Mouse (Mus musculus): Measurements from ENCODE around the gene D1Ertd622e. TPM values are rescaled to one million over a fixed set of nuclear protein-coding genes. Genes with fewer than 3 reads are reported as not detected.
"Not testable (repeated sequence)": the region's sequence is repeated elsewhere in the genome, so short reads cannot be mapped to it uniquely, and the experiment has no call there.

D1Ertd622e gene
- polyA plus RNA-seq, 1 experiment from 2014 or later: 61.2 TPM

GRCm38 (mm10) chr1:97580680-97581079, 81.2 kb downstream of the D1Ertd622e start:
- not testable (repeated sequence) for H3K9me3 ChIP-seq (replicated peaks; ENCODE audit: control insufficient read depth, low read length); DNase-seq (ENCODE audit: low spot score); H3K27ac ChIP-seq (ENCODE audit: low read depth, low read length); H3K4me2 ChIP-seq (ENCODE audit: low read length); H3K4me1 ChIP-seq (ENCODE audit: control insufficient read depth, insufficient read depth, low read length); ATAC-seq; H3K4me3 ChIP-seq (ENCODE audit: low read depth, low read length); H3K27me3 ChIP-seq (replicated peaks; ENCODE audit: control insufficient read depth, insufficient read depth, low read length); H3K36me3 ChIP-seq (ENCODE audit: control insufficient read depth, insufficient read depth, low read length); H3K9ac ChIP-seq (ENCODE audit: low read length)

- DNase-seq (ENCODE audit: low spot score) (no peak), ATAC-seq (no peak)
- Histone ChIP-seq H3K36me3 (ENCODE audit: control insufficient read depth, insufficient read depth, low read length) (no peaks in the 10 kb centered on the region), H3K4me2 (ENCODE audit: low read length) (no peak overlapping the region), H3K9ac (ENCODE audit: low read length) (no peak overlapping the region), H3K9me3 (replicated peaks; ENCODE audit: control insufficient read depth, low read length) (no peaks in the 10 kb centered on the region), H3K27me3 (replicated peaks; ENCODE audit: control insufficient read depth, insufficient read depth, low read length) (no peaks in the 10 kb centered on the region), H3K4me3 (ENCODE audit: low read depth, low read length) (no peak overlapping the region), H3K4me1 (ENCODE audit: control insufficient read depth, insufficient read depth, low read length) (no peaks in the 10 kb centered on the region), H3K27ac (ENCODE audit: low read depth, low read length) (no peak overlapping the region)
- 80% methylated on average over 3 of the region's 3 CpGs for WGBS
Measured at GRCm38 (mm10) chr1:97580270-97580669, 81.6 kb downstream of the D1Ertd622e start.

GRCm38 (mm10) chr1:97578025-97578417, 83.9 kb downstream of the D1Ertd622e start:
- no peaks in the 10 kb centered on the region for H3K27me3 ChIP-seq (replicated peaks; ENCODE audit: control insufficient read depth, insufficient read depth, low read length)
- 85% methylated on average over 3 of the region's 3 CpGs for WGBS
- H3K36me3 ChIP-seq (ENCODE audit: control insufficient read depth, insufficient read depth, low read length): no peaks in the 10 kb centered on the region
- H3K9ac ChIP-seq (ENCODE audit: low read length): no peak overlapping the region
- no peaks in the 10 kb centered on the region for H3K9me3 ChIP-seq (replicated peaks; ENCODE audit: control insufficient read depth, low read length)
- ATAC-seq (no peak), DNase-seq (ENCODE audit: low spot score) (no peak)
- no peak overlapping the region for H3K4me2 ChIP-seq (ENCODE audit: low read length)
- H3K4me1 ChIP-seq (ENCODE audit: control insufficient read depth, insufficient read depth, low read length): no peaks in the 10 kb centered on the region
- no peak overlapping the region for H3K4me3 ChIP-seq (ENCODE audit: low read depth, low read length)
- no peak overlapping the region for H3K27ac ChIP-seq (ENCODE audit: low read depth, low read length)

GRCm38 (mm10) chr1:97577062-97578024, 84.5 kb downstream of the D1Ertd622e start:
- H3K4me3 ChIP-seq (ENCODE audit: low read depth, low read length): no peak overlapping the region
- H3K4me2 ChIP-seq (ENCODE audit: low read length): no peak overlapping the region
- no peaks in the 10 kb centered on the region for H3K4me1 ChIP-seq (ENCODE audit: control insufficient read depth, insufficient read depth, low read length)
- H3K27me3 ChIP-seq (replicated peaks; ENCODE audit: control insufficient read depth, insufficient read depth, low read length): no peaks in the 10 kb centered on the region
- 90% methylated on average over 2 of the region's 2 CpGs for WGBS
- H3K9me3 ChIP-seq (replicated peaks; ENCODE audit: control insufficient read depth, low read length): no peaks in the 10 kb centered on the region
- ATAC-seq: no peak
- no peak overlapping the region for H3K9ac ChIP-seq (ENCODE audit: low read length)
- DNase-seq (ENCODE audit: low spot score): no peak
- no peaks in the 10 kb centered on the region for H3K36me3 ChIP-seq (ENCODE audit: control insufficient read depth, insufficient read depth, low read length)
- H3K27ac ChIP-seq (ENCODE audit: low read depth, low read length): no peak overlapping the region

- H3K36me3 ChIP-seq (ENCODE audit: control insufficient read depth, insufficient read depth, low read length): no peaks in the 10 kb centered on the region
- WGBS: 93% methylated on average over 3 of the region's 3 CpGs
- no peak overlapping the region for H3K27ac ChIP-seq (ENCODE audit: low read depth, low read length)
- no peak for DNase-seq (ENCODE audit: low spot score)
- H3K27me3 ChIP-seq (replicated peaks; ENCODE audit: control insufficient read depth, insufficient read depth, low read length): no peaks in the 10 kb centered on the region
- H3K4me3 ChIP-seq (ENCODE audit: low read depth, low read length): no peak overlapping the region
- ATAC-seq: no peak
- no peak overlapping the region for H3K9ac ChIP-seq (ENCODE audit: low read length)
- no peak overlapping the region for H3K4me2 ChIP-seq (ENCODE audit: low read length)
- H3K4me1 ChIP-seq (ENCODE audit: control insufficient read depth, insufficient read depth, low read length): no peaks in the 10 kb centered on the region
- no peaks in the 10 kb centered on the region for H3K9me3 ChIP-seq (replicated peaks; ENCODE audit: control insufficient read depth, low read length)
Measured at GRCm38 (mm10) chr1:97576576-97576975, 85.3 kb downstream of the D1Ertd622e start.

- DNase-seq (ENCODE audit: low spot score) (peak; percentile 51), ATAC-seq (peak; percentile 67)
- H3K4me3 ChIP-seq (ENCODE audit: low read depth, low read length): no peak overlapping the region
- 35% methylated on average over 9 of the region's 9 CpGs for WGBS
- H3K9ac ChIP-seq (ENCODE audit: low read length): no peak overlapping the region
- H3K27me3 ChIP-seq (replicated peaks; ENCODE audit: control insufficient read depth, insufficient read depth, low read length): no peaks in the 10 kb centered on the region
- no peaks in the 10 kb centered on the region for H3K36me3 ChIP-seq (ENCODE audit: control insufficient read depth, insufficient read depth, low read length)
- no peak overlapping the region for H3K27ac ChIP-seq (ENCODE audit: low read depth, low read length)
- H3K9me3 ChIP-seq (replicated peaks; ENCODE audit: control insufficient read depth, low read length): no peaks in the 10 kb centered on the region
- H3K4me1 ChIP-seq (ENCODE audit: control insufficient read depth, insufficient read depth, low read length): no peaks in the 10 kb centered on the region
- no peak overlapping the region for H3K4me2 ChIP-seq (ENCODE audit: low read length)
Measured at GRCm38 (mm10) chr1:97570814-97571213, 91.1 kb downstream of the D1Ertd622e start.

- Histone ChIP-seq H3K27ac (ENCODE audit: low read depth, low read length) (no peak overlapping the region), H3K4me2 (ENCODE audit: low read length) (no peak overlapping the region), H3K9me3 (replicated peaks; ENCODE audit: control insufficient read depth, low read length) (no peaks in the 10 kb centered on the region), H3K27me3 (replicated peaks; ENCODE audit: control insufficient read depth, insufficient read depth, low read length) (no peaks in the 10 kb centered on the region), H3K9ac (ENCODE audit: low read length) (no peak overlapping the region), H3K4me1 (ENCODE audit: control insufficient read depth, insufficient read depth, low read length) (no peaks in the 10 kb centered on the region), H3K4me3 (ENCODE audit: low read depth, low read length) (no peak overlapping the region), H3K36me3 (ENCODE audit: control insufficient read depth, insufficient read depth, low read length) (no peaks in the 10 kb centered on the region)
- WGBS: 89% methylated on average over 4 of the region's 4 CpGs
- DNase-seq (ENCODE audit: low spot score): no peak
- ATAC-seq: no peak
Measured at GRCm38 (mm10) chr1:97567956-97568355, 93.9 kb downstream of the D1Ertd622e start.

GRCm38 (mm10) chr1:97564641-97565040, 97.2 kb downstream of the D1Ertd622e start:
- Histone ChIP-seq H3K4me2 (ENCODE audit: low read length) (no peak overlapping the region), H3K4me1 (ENCODE audit: control insufficient read depth, insufficient read depth, low read length) (no peaks in the 10 kb centered on the region), H3K4me3 (ENCODE audit: low read depth, low read length) (no peak overlapping the region), H3K9me3 (replicated peaks; ENCODE audit: control insufficient read depth, low read length) (no peaks in the 10 kb centered on the region), H3K27ac (ENCODE audit: low read depth, low read length) (no peak overlapping the region), H3K27me3 (replicated peaks; ENCODE audit: control insufficient read depth, insufficient read depth, low read length) (no peaks in the 10 kb centered on the region), H3K36me3 (ENCODE audit: control insufficient read depth, insufficient read depth, low read length) (no peaks in the 10 kb centered on the region), H3K9ac (ENCODE audit: low read length) (no peak overlapping the region)
- WGBS: 79% methylated on average over 1 of the region's 1 CpGs
- DNase-seq (ENCODE audit: low spot score): no peak
- no peak for ATAC-seq

GRCm38 (mm10) chr1:97562867-97563266, 99.0 kb downstream of the D1Ertd622e start:
- H3K9ac ChIP-seq (ENCODE audit: low read length): no peak overlapping the region
- 93% methylated on average over 3 of the region's 3 CpGs for WGBS
- H3K9me3 ChIP-seq (replicated peaks; ENCODE audit: control insufficient read depth, low read length): no peaks in the 10 kb centered on the region
- ATAC-seq (no peak), DNase-seq (ENCODE audit: low spot score) (no peak)
- no peak overlapping the region for H3K4me2 ChIP-seq (ENCODE audit: low read length)
- no peak overlapping the region for H3K27ac ChIP-seq (ENCODE audit: low read depth, low read length)
- H3K4me1 ChIP-seq (ENCODE audit: control insufficient read depth, insufficient read depth, low read length): no peaks in the 10 kb centered on the region
- H3K4me3 ChIP-seq (ENCODE audit: low read depth, low read length): no peak overlapping the region
- H3K27me3 ChIP-seq (replicated peaks; ENCODE audit: control insufficient read depth, insufficient read depth, low read length): no peaks in the 10 kb centered on the region
- no peaks in the 10 kb centered on the region for H3K36me3 ChIP-seq (ENCODE audit: control insufficient read depth, insufficient read depth, low read length)
